Mouse (Mus musculus) liver, postnatal 0 days (tissue): ENCODE data around the gene R3hdml. TPM values are rescaled to one million over a fixed set of nuclear protein-coding genes. Genes with fewer than 3 reads are reported as not detected.

ENCODE experiments used
- ATAC-seq: fragments of 200-750 bp; cut with Nextera tagmentation; 2 replicates; pipeline ENCODE4 v1.8.0; 2017; ENCODE audit warnings: mild to moderate bottlenecking, moderate library complexity
- DNase-seq: peaks from one replicate; pipeline ENCODE4 v3.0.0-alpha.2; 2016
- H3K27ac ChIP-seq: fragments of 300-500 bp; sonication (generic); 2 replicates; pipeline ENCODE4 v1.5.1; 2014; ENCODE audit warnings: antibody characterized with exemption, moderate library complexity, mild to moderate bottlenecking, low read depth
- H3K27me3 ChIP-seq: fragments of 300-500 bp; sonication (generic); 2 replicates; pipeline ENCODE4 v1.6.1; 2014; ENCODE audit warnings: low read length, control low read depth, mixed read lengths; ENCODE audit not compliant: insufficient read depth
- H3K36me3 ChIP-seq: fragments of 300-500 bp; sonication (generic); replicated peaks from 2 replicates; pipeline ENCODE4 v1.6.1; 2014; ENCODE audit warnings: mild to moderate bottlenecking, control low read depth, low read length, moderate library complexity, mixed read lengths; ENCODE audit not compliant: insufficient read depth
- H3K4me1 ChIP-seq: fragments of 300-500 bp; sonication (generic); 2 replicates; pipeline ENCODE4 v1.6.1; 2014; ENCODE audit warnings: antibody characterized with exemption, mild to moderate bottlenecking, control low read depth; ENCODE audit not compliant: insufficient read depth
- H3K4me2 ChIP-seq: fragments of 300-500 bp; sonication (generic); 2 replicates; pipeline ENCODE4 v1.6.1; 2014; ENCODE audit warnings: low read depth, mild to moderate bottlenecking, low read length, moderate library complexity, mixed read lengths
- H3K4me3 ChIP-seq: fragments of 300-500 bp; sonication (generic); 2 replicates; pipeline ENCODE4 v1.5.1; 2014; ENCODE audit warnings: low read depth, low read length
- H3K9ac ChIP-seq: fragments of 300-500 bp; sonication (generic); replicated peaks from 2 replicates; pipeline ENCODE4 v1.6.1; 2014; ENCODE audit warnings: mild to moderate bottlenecking, moderate library complexity
- H3K9me3 ChIP-seq: fragments of 300-500 bp; sonication (generic); 2 replicates; pipeline ENCODE4 v1.6.1; 2016; ENCODE audit warnings: mild to moderate bottlenecking, control low read depth, low read length, mixed read lengths
- CTCF ChIP-seq: sonication (generic); IDR thresholded peaks from 2 replicates; pipeline ENCODE4 v1.5.1; 2016; ENCODE audit warnings: antibody characterized with exemption, low read depth
- EP300 ChIP-seq: IDR thresholded peaks from 2 replicates; pipeline ENCODE4 v1.6.1; 2016; ENCODE audit warnings: antibody characterized with exemption, low read depth, mild to moderate bottlenecking
- WGBS: fragments of 180-500 bp; shearing (Covaris S2); extraction: QIAGEN DNeasy Blood & Tissue Kit; methylation state at CpG from one replicate; pipeline ENCODE4 v1.1.7; 2014; ENCODE audit not compliant: insufficient replicate concordance; 5-methylcytosine and 5-hydroxymethylcytosine counted together
- polyA plus RNA-seq: library from polyadenylated mRNA; unstranded; fragments of >200 nt; fragmentation: Nextera tagmentation; extraction: Ambion mirVana; gene quantifications from 2 replicates; pipeline ENCODE4 v1.2.1, GENCODE M21; 2015

R3hdml gene
- polyA plus RNA-seq, 1 experiment from 2014 or later = not detected

DNA sequence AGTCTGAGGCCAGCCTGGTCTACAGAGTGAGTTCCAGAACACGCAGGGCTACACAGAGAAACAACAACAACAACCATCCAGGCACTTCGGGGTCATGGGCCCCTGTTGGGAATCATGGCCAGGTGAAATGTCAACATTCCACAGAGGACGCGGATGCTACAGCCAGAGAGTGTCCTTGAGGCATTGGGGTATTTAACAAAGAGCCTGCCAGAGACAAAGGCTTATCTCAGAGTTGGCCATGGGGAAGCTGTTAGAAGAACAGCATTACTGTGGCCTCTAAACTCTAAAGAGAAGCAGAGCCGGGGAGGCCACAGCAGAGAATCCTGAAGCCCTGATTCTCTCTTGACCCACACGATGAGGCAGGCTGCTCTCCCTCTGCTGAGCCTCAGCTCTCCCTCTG lies 23.3 kb upstream of the R3hdml start:
- H3K4me2 ChIP-seq = no peak overlapping the region
- H3K4me3 ChIP-seq = no peak overlapping the region
- 80% methylated on average over 6 of the region's 6 CpGs for WGBS
- peaks cover 7% of the 10 kb centered on the region; the same call in 1 of the 2 replicates for H3K4me1 ChIP-seq
- no peak for ATAC-seq
- H3K27ac ChIP-seq = no peak overlapping the region
- H3K36me3 ChIP-seq = peaks cover 11% of the 10 kb centered on the region
- H3K9ac ChIP-seq = no peak overlapping the region
- DNase-seq = no peak
- H3K27me3 ChIP-seq = no peaks in the 10 kb centered on the region
- H3K9me3 ChIP-seq = no peaks in the 10 kb centered on the region
- TF ChIP-seq EP300 (no peak), CTCF (no peak)

DNA sequence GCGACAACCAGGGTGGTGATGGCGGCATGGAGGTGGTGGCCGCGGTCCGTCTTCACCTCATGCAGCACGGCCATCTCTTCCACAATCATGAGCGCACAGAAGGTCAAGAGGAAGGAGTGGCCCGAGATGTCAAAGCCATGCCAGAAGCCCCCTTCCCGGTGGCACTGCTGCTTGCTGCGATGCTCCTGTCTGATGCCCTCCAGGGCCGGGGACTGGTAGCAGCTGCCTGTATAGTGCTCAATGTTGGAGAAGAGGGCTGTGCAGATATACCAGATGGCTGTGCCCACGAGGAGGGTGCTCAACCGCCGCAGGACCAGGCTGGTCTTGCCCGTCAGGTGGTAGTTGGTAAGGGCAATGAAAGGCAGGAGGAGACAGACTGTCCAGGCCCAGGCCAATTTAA lies 22.4 kb upstream of the R3hdml start:
- no peak overlapping the region for H3K27ac ChIP-seq
- H3K27me3 ChIP-seq = no peaks in the 10 kb centered on the region
- no peak for DNase-seq
- H3K4me3 ChIP-seq = no peak overlapping the region
- H3K4me1 ChIP-seq = peaks cover 7% of the 10 kb centered on the region; the same call in 1 of the 2 replicates
- no peak overlapping the region for H3K9ac ChIP-seq
- no peaks in the 10 kb centered on the region for H3K9me3 ChIP-seq
- no peak overlapping the region for H3K4me2 ChIP-seq
- ATAC-seq = no peak
- WGBS = 86% methylated on average over 15 of the region's 15 CpGs
- TF ChIP-seq EP300 (no peak), CTCF (no peak)
- H3K36me3 ChIP-seq = peaks cover 11% of the 10 kb centered on the region

DNA sequence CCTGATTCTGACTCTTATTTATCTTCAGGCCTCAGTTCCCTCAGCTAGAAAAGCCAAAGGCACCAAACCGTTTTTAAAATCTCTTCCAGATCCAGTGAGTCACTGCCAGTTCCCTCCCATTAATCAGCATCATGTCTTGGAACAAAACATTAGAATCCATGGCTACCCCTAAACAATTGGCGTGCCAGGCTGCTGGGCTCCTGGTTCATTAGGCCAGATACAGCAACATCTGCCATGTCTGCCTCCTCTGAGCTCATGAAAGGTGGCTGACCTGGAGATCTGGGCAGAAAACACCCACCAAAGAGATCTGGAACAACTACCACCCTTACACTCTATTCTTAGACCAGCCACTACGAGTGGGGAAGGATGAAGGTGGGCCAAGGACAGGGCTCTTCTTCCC lies 21.0 kb upstream of the R3hdml start:
- H3K4me2 ChIP-seq = peak overlapping the region; percentile 91
- DNase-seq (no peak), ATAC-seq (no peak)
- peak overlapping the region; percentile 73 for H3K27ac ChIP-seq
- peak overlapping the region; percentile 78 for H3K9ac ChIP-seq
- H3K4me3 ChIP-seq = peak overlapping the region; percentile 77
- peaks cover 11% of the 10 kb centered on the region for H3K36me3 ChIP-seq
- TF ChIP-seq EP300 (no peak), CTCF (no peak)
- no peaks in the 10 kb centered on the region for H3K9me3 ChIP-seq
- H3K27me3 ChIP-seq = no peaks in the 10 kb centered on the region
- 83% methylated on average over 3 of the region's 3 CpGs for WGBS
- H3K4me1 ChIP-seq = peaks cover 7% of the 10 kb centered on the region; the same call in 1 of the 2 replicates

DNA sequence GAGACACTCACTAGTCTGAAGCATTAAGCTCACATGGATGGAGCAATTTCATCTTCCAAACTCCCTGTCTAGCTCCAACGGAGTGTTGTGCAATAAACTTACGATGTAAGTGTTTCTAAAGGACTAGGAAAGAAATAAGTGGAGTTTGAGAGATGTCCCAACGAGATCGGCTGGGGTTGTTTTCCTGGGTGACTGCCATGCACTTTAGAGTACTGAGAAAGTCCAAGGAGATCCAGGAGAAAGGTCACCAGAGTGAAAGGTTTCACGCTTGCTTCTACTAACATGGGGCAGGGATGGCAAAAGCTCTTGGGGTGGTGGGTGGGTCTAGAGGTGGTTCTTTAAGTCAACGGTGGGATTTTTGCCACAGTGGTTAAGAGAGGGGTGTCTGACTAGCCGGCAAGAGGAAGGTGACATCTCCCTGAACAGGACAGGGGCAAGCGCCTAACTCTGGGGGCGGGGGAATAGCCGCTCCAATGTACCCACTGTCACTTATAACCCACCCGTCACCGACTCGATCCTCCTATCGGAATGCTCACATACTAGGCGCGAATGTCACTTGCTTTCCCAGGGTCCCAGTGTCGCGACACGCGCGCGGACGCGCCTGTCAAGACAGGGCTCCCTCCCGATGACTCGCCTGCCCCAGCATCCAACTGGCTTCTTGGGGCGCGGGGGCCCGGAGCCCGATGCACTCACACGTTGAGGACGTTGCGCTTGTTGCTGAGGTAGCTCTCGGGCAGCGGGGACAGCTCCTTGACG lies 20.2 kb upstream of the R3hdml start:
- H3K9me3 ChIP-seq = no peaks in the 10 kb centered on the region
- no peak for TF ChIP-seq CTCF
- no peak for TF ChIP-seq EP300
- peak; percentile 76 for ATAC-seq
- WGBS = 2% methylated on average over 36 of the region's 36 CpGs
- peak overlapping the region; percentile 91 for H3K4me2 ChIP-seq
- H3K4me1 ChIP-seq = peaks cover 7% of the 10 kb centered on the region; the same call in 1 of the 2 replicates
- H3K27me3 ChIP-seq = no peaks in the 10 kb centered on the region
- H3K4me3 ChIP-seq = peak overlapping the region; percentile 77
- peak overlapping the region; percentile 78 for H3K9ac ChIP-seq
- peaks cover 11% of the 10 kb centered on the region for H3K36me3 ChIP-seq
- H3K27ac ChIP-seq = peak overlapping the region; percentile 73
- no peak for DNase-seq

DNA sequence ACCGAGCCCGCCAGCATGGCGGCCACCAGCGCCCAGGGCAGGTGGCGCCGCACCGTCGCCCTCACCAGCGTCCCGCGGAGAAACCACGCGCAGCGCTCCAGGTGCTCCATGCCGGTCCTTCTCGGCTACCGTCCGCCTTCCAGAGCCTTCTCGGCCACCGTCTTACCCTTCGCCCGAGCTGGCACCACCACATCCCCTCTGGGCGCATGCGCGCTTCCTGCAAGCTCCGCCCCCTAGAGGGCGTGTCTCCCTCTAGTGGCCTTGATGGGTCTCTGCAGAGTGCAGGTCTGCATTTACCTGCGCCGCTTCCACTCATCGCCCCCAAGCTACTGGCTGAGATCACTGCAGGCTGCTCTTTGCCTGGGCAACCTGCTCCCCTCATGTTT lies 19.7 kb upstream of the R3hdml start, which contains the start of gene Fitm2:
Fitm2 (minus strand) TSS at position 164 of the 386 bp plus-strand sequence.
- ATAC-seq (peak; percentile 95), DNase-seq (peak; percentile 98)
- TF ChIP-seq EP300 (no peak), CTCF (peak; percentile 100)
- under 1% methylated on average over 29 of the region's 30 CpGs for WGBS
- H3K9ac ChIP-seq = peak within 1 kb of the TSS; percentile 78
- no peaks in the 10 kb centered on the region for H3K9me3 ChIP-seq
- H3K27ac ChIP-seq = peak within 1 kb of the TSS; percentile 73
- no peaks in the 10 kb centered on the region for H3K27me3 ChIP-seq
- H3K4me2 ChIP-seq = peak within 1 kb of the TSS; percentile 91
- peaks cover 11% of the 10 kb centered on the region; the same call in 1 of the 2 replicates for H3K36me3 ChIP-seq
- H3K4me3 ChIP-seq = peak within 1 kb of the TSS; percentile 77
- peaks cover 7% of the 10 kb centered on the region; the same call in 1 of the 2 replicates for H3K4me1 ChIP-seq

DNA sequence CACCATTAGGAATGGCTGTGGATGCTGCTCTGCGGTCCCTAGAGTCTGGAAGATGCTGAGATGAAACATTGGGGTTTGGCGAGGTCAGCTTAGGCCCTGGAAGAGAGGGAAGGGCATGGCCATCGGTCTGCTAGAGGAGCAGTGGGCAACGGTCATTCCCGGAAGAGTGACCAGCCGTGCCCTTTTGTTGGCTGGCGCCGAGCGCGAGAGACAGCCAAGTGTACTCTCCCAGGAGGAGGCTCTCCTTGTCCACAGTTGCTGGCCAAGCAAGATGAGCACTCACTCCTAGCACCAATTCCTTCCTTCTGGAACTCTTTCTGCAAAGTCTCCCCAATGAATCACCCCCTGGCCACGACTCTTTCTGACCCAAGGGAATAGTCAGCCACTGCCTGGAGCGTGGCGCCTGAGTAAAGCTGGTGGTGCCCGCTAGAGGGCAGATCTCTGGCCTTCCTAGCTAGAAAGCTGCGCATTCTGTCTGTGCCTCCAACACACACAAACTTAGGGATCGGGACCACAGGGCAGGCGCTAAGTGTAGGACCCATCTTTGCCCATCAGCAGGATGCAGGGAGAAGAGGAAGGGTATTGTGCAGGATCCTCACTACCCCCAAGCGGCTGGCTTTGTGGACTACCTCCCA lies 11.8 kb upstream of the R3hdml start:
- H3K27me3 ChIP-seq = peaks cover 9% of the 10 kb centered on the region
- H3K27ac ChIP-seq = no peak overlapping the region
- DNase-seq (no peak), ATAC-seq (no peak)
- H3K4me2 ChIP-seq = no peak overlapping the region
- H3K9me3 ChIP-seq = no peaks in the 10 kb centered on the region
- no peak overlapping the region for H3K4me3 ChIP-seq
- TF ChIP-seq CTCF = peak; percentile 53
- no peak for TF ChIP-seq EP300
- H3K4me1 ChIP-seq = no peaks in the 10 kb centered on the region; the same call in 1 of the 2 replicates
- no peaks in the 10 kb centered on the region for H3K36me3 ChIP-seq
- no peak overlapping the region for H3K9ac ChIP-seq
- 55% methylated on average over 18 of the region's 18 CpGs for WGBS
